Mouse (Mus musculus) colon, adult 2 months (tissue): Measurements from ENCODE around the gene Olfr312. TPM values are rescaled to one million over a fixed set of nuclear protein-coding genes. Genes with fewer than 3 reads are reported as not detected.

ENCODE experiments used
- polyA plus RNA-seq: library from polyadenylated mRNA; depleted of rRNA; stranded (reverse); fragments of >200 nt; gene quantifications from 2 replicates; pipeline ENCODE4 v1.2.3, GENCODE M21; 2012; rRNA removed

Olfr312 gene
- not detected in 2 replicates for polyA plus RNA-seq

GRCm38 (mm10) chr11:58828937-58829336 is at the start of gene Olfr312:
TSS of gene Olfr312 (plus strand) at chr11:58829237.

GRCm38 (mm10) chr11:58782480-58783089 is 46.5 kb upstream of the Olfr312 start, which contains the start of gene Olfr314:
TSS of gene Olfr314 (plus strand) at chr11:58782952.

GRCm38 (mm10) chr11:58801558-58802228 is 27.3 kb upstream of the Olfr312 start, which contains the start of gene Fam183b:
TSS of gene Fam183b (minus strand) at chr11:58801960.

GRCm38 (mm10) chr11:58814700-58815099 is 14.3 kb upstream of the Olfr312 start, which contains the start of gene Olfr313:
TSS of gene Olfr313 (plus strand) at chr11:58815000.

GRCm38 (mm10) chr11:58838951-58839350 is 9.9 kb downstream of the Olfr312 start, which contains the start of gene Olfr311:
TSS of gene Olfr311 (plus strand) at chr11:58839251.

GRCm38 (mm10) chr11:58846919-58847461 is 18.0 kb downstream of the Olfr312 start, which contains the start of gene Gm12258:
TSS of gene Gm12258 (plus strand) at chr11:58847158.

GRCm38 (mm10) chr11:58867039-58867953 is 38.3 kb downstream of the Olfr312 start, which contains the start of gene 2810021J22Rik:
TSS of gene 2810021J22Rik (plus strand) at chr11:58867216.

Other genes with a start within 250 kb of the Olfr312 start
- gene Olfr324, start 234.1 kb upstream of the Olfr312 start, polyA plus RNA-seq, result not detected in 2 replicates
- gene 2210407C18Rik, start 213.2 kb upstream of the Olfr312 start, polyA plus RNA-seq, result 7.3 and 7.4 TPM in 2 replicates
- gene Olfr323, start 198.7 kb upstream of the Olfr312 start, polyA plus RNA-seq, result not detected in 2 replicates
- gene Trim58, start 188.8 kb upstream of the Olfr312 start, polyA plus RNA-seq, result not detected in 2 replicates
- not detected in 2 replicates for gene Olfr322, start 170.5 kb upstream of the Olfr312 start, polyA plus RNA-seq
- not detected in 2 replicates for gene Olfr320, start 148.1 kb upstream of the Olfr312 start, polyA plus RNA-seq
- gene Olfr319, start 130.1 kb upstream of the Olfr312 start, polyA plus RNA-seq, result not detected in 2 replicates
- not detected in 2 replicates for gene Olfr318, start 105.2 kb upstream of the Olfr312 start, polyA plus RNA-seq
- not detected in 2 replicates for gene Olfr317, start 90.0 kb upstream of the Olfr312 start, polyA plus RNA-seq
- not detected in 2 replicates for gene Olfr316, start 76.5 kb upstream of the Olfr312 start, polyA plus RNA-seq
- gene Olfr315, start 56.0 kb upstream of the Olfr312 start, polyA plus RNA-seq, result not detected in 2 replicates
- not detected in 2 replicates for gene Olfr314, start 46.3 kb upstream of the Olfr312 start, polyA plus RNA-seq
- 0.59 TPM in 1 of 2 replicates, not detected in the other for gene Fam183b, start 27.3 kb upstream of the Olfr312 start, polyA plus RNA-seq
- gene Olfr313, start 14.2 kb upstream of the Olfr312 start, polyA plus RNA-seq, result not detected in 2 replicates
- gene Olfr311, start 10.0 kb downstream of the Olfr312 start, polyA plus RNA-seq, result not detected in 2 replicates
- 1.5 and 1.7 TPM in 2 replicates for gene Gm12258, start 17.9 kb downstream of the Olfr312 start, polyA plus RNA-seq
- 1.4 and 2.9 TPM in 2 replicates for gene 2810021J22Rik, start 38.0 kb downstream of the Olfr312 start, polyA plus RNA-seq
- 0.48 and 0.78 TPM in 2 replicates for gene Zfp39, start 75.0 kb downstream of the Olfr312 start, polyA plus RNA-seq
- gene Btnl10, start 88.7 kb downstream of the Olfr312 start, polyA plus RNA-seq, result not detected in 2 replicates
- gene Rnf187, start 109.7 kb downstream of the Olfr312 start, polyA plus RNA-seq, result 191 and 200 TPM in 2 replicates
- 4.6 and 8.8 TPM in 2 replicates for gene Hist3h2ba, start 119.7 kb downstream of the Olfr312 start, polyA plus RNA-seq
- 18.4 and 25.8 TPM in 2 replicates for gene Hist3h2a, start 125.4 kb downstream of the Olfr312 start, polyA plus RNA-seq
- 0.22 and 0.46 TPM in 2 replicates for gene Trim17, start 125.4 kb downstream of the Olfr312 start, polyA plus RNA-seq
- gene Trim11, start 148.9 kb downstream of the Olfr312 start, polyA plus RNA-seq, result 39.6 and 41.5 TPM in 2 replicates